ENCODE assay signal across 8 mouse cellular contexts in the genomic region with DNA sequence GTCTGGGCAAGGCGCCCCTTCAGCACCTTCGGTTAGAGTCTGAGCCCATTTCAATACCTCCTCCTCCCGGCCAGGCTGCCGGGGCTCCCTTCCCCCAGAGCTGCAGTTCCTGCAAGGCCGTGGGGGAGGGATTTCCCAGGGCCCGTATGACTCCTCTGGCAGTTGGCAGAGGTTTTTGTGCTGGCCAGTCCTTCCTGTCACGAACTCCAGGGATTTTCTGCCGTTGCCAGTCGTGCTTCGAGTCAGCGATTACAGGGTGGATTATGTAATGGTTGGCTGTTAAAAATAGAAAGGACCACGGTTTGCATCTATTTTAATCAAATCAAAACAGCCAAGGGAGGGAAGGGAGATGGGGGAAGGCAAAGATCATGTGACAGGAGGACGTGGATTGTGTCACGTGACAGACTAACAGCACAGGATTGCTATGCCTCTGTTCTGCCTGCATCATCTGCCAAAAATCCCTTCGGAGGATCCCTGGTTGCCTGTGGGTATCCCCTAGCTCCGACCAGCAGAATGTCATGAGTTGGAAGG. TPM values are rescaled to one million over a fixed set of nuclear protein-coding genes. Genes with fewer than 3 reads are reported as not detected.
A peak's percentile ranks its signal among the peaks of the same experiment; 100 is the strongest.
DNase-seq lines count a peak whose midpoint lies in the region; ATAC-seq and TF ChIP-seq lines count a peak whose summit lies in the region.

No protein-coding gene starts in this region.

- H3K36me3 ChIP-seq in heart, embryonic 13.5 days = no peaks in the 10 kb centered on the region
- no peaks in the 10 kb centered on the region for H3K36me3 ChIP-seq in kidney, embryonic 16.5 days (ENCODE audit: insufficient read depth, low read length)
- no peaks in the 10 kb centered on the region for H3K36me3 ChIP-seq in midbrain, postnatal 0 days (ENCODE audit: insufficient read depth, low read length)

- peaks cover 31% of the 10 kb centered on the region for H3K4me1 ChIP-seq in heart, embryonic 13.5 days
- peaks cover 23% of the 10 kb centered on the region for H3K4me1 ChIP-seq in kidney, embryonic 16.5 days (ENCODE audit: insufficient read depth, low read length)
- H3K4me1 ChIP-seq in midbrain, postnatal 0 days (ENCODE audit: insufficient read depth, low read length) = peaks cover 10% of the 10 kb centered on the region

- peak overlapping the region; percentile 78 for H3K4me2 ChIP-seq in heart, embryonic 13.5 days
- peak overlapping the region; percentile 60 for H3K4me2 ChIP-seq in kidney, embryonic 16.5 days (replicated peaks; ENCODE audit: low read depth, low read length)
- peak overlapping the region; percentile 66 for H3K4me2 ChIP-seq in midbrain, postnatal 0 days (ENCODE audit: low read depth, low read length, poor library complexity, severe bottlenecking)

- TF ChIP-seq CTCF in midbrain, postnatal 0 days (IDR thresholded peaks at IDR 0.05) = peak; percentile 2; the same call in 1 of the 2 replicates

- H3K4me3 ChIP-seq in heart, embryonic 13.5 days = peak overlapping the region; percentile 46
- H3K4me3 ChIP-seq in kidney, embryonic 16.5 days (ENCODE audit: low read length) = peak overlapping the region; percentile 40
- peak overlapping the region; percentile 30 for H3K4me3 ChIP-seq in midbrain, postnatal 0 days (ENCODE audit: low read depth, low read length)

- 4% methylated on average over 16 of the region's 16 CpGs for WGBS in heart, embryonic 13.5 days
- WGBS in kidney, embryonic 16.5 days = 10% methylated on average over 16 of the region's 16 CpGs
- under 1% methylated on average over 16 of the region's 16 CpGs for WGBS in midbrain, postnatal 0 days

- peak; percentile 78; the same call in 1 of the 2 replicates for ATAC-seq in heart, embryonic 13.5 days (ENCODE audit: extremely low read depth, insufficient number of reproducible peaks, low FRiP score, low TSS enrichment)
- ATAC-seq in kidney, embryonic 16.5 days (ENCODE audit: low FRiP score, low TSS enrichment) = peak; percentile 81
- ATAC-seq in midbrain, postnatal 0 days (ENCODE audit: low FRiP score) = peak; percentile 93

- H3K9ac ChIP-seq in heart, embryonic 13.5 days = peak overlapping the region; percentile 83
- peak overlapping the region; percentile 67 for H3K9ac ChIP-seq in kidney, embryonic 16.5 days (replicated peaks; ENCODE audit: low read length)
- peak overlapping the region; percentile 56 for H3K9ac ChIP-seq in midbrain, postnatal 0 days (replicated peaks; ENCODE audit: low read length, poor library complexity, severe bottlenecking)

- peak; percentile 64 for DNase-seq in CD4-positive helper T cell, adult 2 months (ENCODE audit: low read depth, low spot score)
- DNase-seq in brain, embryonic 18.5 days (ENCODE audit: low read depth, low spot score) = peak; percentile 83
- peak; percentile 99 for DNase-seq in fibroblast of lung, adult 2 months (ENCODE audit: low read depth)
- DNase-seq in liver = peak; percentile 68
- peak; percentile 95 for DNase-seq in midbrain, postnatal 0 days (ENCODE audit: low spot score)
- peak; percentile 52 to 66 for DNase-seq in spleen, postnatal 36 days (ENCODE audit: low spot score in 2 of 2)

- peak overlapping the region; percentile 98 for H3K27ac ChIP-seq in heart, embryonic 13.5 days (replicated peaks)
- H3K27ac ChIP-seq in kidney, embryonic 16.5 days (ENCODE audit: low read length) = peak overlapping the region; percentile 86
- H3K27ac ChIP-seq in midbrain, postnatal 0 days (ENCODE audit: low read depth, low read length) = peak overlapping the region; percentile 95

- no peaks in the 10 kb centered on the region for H3K9me3 ChIP-seq in heart, embryonic 13.5 days
- H3K9me3 ChIP-seq in kidney, embryonic 16.5 days (ENCODE audit: low read length) = no peaks in the 10 kb centered on the region
- no peaks in the 10 kb centered on the region for H3K9me3 ChIP-seq in midbrain, postnatal 0 days (ENCODE audit: low read length)

- H3K27me3 ChIP-seq in heart, embryonic 13.5 days (replicated peaks) = no peaks in the 10 kb centered on the region
- no peaks in the 10 kb centered on the region for H3K27me3 ChIP-seq in kidney, embryonic 16.5 days (ENCODE audit: insufficient read depth, low read length)
- H3K27me3 ChIP-seq in midbrain, postnatal 0 days (ENCODE audit: insufficient read depth, low read length) = no peaks in the 10 kb centered on the region

RNA-seq across cellular contexts. Expression of gene Asprv1, which starts 42.8 kb away (rescaled TPM):
- 0.09 TPM in 2 replicates for polyA plus RNA-seq in heart, embryonic 13.5 days (2015; fragmentation: Nextera tagmentation; extraction: Ambion mirVana)
- polyA plus RNA-seq in kidney, embryonic 16.5 days (2015; fragmentation: Nextera tagmentation; extraction: Ambion mirVana) = 0.89 and 0.99 TPM in 2 replicates
- total RNA-seq in midbrain, postnatal 0 days (2014; rRNA removed) = 2.0 and 4.2 TPM in 2 replicates
- polyA plus RNA-seq in midbrain, postnatal 0 days (2015; fragmentation: Nextera tagmentation; extraction: Ambion mirVana) = 1.1 and 1.2 TPM in 2 replicates

RNA-seq across cellular contexts. Expression of gene Pcbp1, which starts 59.0 kb away (rescaled TPM):
- polyA plus RNA-seq in heart, embryonic 13.5 days (2015; fragmentation: Nextera tagmentation; extraction: Ambion mirVana) = 218 and 286 TPM in 2 replicates
- 195 and 234 TPM in 2 replicates for polyA plus RNA-seq in kidney, embryonic 16.5 days (2015; fragmentation: Nextera tagmentation; extraction: Ambion mirVana)
- 51.7 and 72.8 TPM in 2 replicates for total RNA-seq in midbrain, postnatal 0 days (2014; rRNA removed)
- 264 and 292 TPM in 2 replicates for polyA plus RNA-seq in midbrain, postnatal 0 days (2015; fragmentation: Nextera tagmentation; extraction: Ambion mirVana)

Comparison
In these comparisons a context has a peak if more than half of its experiments do, and no peak if none do; other contexts are left out.
1. Peak in every context shown above with its lines: DNase-seq, ATAC-seq, H3K4me3 ChIP-seq and H3K27ac ChIP-seq.